Mouse (Mus musculus): ENCODE data around the gene Apol9a.
"Not testable (repeated sequence)": the region's sequence is repeated elsewhere in the genome, so short reads cannot be mapped to it uniquely, and the experiment has no call there.

DNA sequence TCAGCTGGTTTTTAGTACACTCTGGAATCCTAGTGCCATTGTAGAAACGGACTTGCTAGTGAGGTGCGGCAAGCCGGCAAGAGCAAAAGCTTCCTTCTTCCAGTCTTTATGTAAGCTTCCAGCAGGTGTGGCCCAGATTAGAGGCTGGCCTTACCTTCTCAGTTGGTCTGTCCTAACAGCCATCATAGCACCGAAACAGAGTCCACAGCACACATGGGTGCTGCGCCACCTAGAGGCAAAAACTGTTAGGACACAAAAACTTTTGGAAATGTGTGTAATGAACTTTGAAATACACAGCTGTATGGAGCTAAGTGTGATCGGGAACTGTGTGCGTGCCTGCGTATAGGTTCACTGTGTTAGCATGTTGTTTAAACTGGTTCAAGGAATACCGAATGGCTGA lies 11.9 kb downstream of the Apol9a start, which contains the start of gene Apol7a:
- not testable (repeated sequence) for TF ChIP-seq CTCF (IDR thresholded peaks at IDR 0.05; ENCODE audit: borderline replicate concordance, control insufficient read depth, extremely low read depth, insufficient read depth, low read length, poor library complexity); POLR2A (IDR thresholded peaks at IDR 0.05; ENCODE audit: control insufficient read depth, extremely low read depth, insufficient read depth, low read length, poor library complexity)

Data from thymus, adult 2 months (tissue).